Mouse (Mus musculus): ENCODE measurements around the gene Flt3.

DNA sequence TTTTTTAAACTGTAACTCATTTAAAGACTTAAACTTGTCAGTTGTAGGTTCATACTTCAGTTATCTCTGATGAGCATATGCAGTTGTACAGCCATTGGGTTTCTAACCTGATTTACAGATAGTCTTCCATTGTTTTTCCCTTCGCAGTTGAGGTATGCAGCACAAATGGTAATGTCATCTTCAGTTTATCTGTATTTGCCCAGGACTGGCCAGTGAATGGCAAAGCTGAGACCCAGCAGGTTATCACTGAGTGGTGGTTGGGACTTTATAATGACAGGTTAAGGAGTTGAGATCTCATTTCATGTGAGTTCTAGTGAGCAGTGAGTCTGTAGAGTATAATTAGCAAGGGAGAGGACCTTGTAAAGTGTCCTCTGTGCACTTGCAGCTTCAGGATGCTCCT is 41.7 kb upstream of the Flt3 start:
- TF ChIP-seq CTCF (IDR thresholded peaks at IDR 0.05; ENCODE audit: insufficient read depth, low read length): no peak
- no peak for TF ChIP-seq POLR2A (IDR thresholded peaks at IDR 0.05; ENCODE audit: borderline replicate concordance, extremely low read depth, low read depth, low read length)

Data from lung, adult 2 months (tissue).